20 mouse cellular contexts compared by ENCODE assay signal in the genomic region with DNA sequence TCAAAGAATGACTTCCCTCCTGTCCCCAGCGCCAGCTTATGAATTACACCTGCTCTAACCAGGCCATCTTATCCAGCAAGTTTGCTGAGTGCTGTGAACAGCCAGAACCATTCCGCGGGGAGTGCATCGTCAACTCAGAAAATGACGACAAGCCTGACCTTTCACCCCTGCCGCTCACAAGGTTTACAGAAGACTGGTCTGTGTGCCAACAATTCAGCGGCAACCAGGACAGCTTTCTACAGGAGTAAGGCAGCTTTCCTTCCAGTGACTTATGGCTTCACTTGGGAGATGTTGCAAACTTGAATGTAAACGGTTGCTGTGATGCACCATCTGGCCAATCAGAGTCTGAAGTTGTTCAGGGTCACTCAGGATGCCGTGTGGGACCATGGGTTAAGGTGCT. TPM values are rescaled to one million over a fixed set of nuclear protein-coding genes. Genes with fewer than 3 reads are reported as not detected.
DNase-seq lines count a peak whose midpoint lies in the region.
"Had no signal": no experiment of that assay in that cellular context is flagged by ENCODE, and none has a peak within 500 bp of the region (broad histone marks: within the 10 kb centered on the region; RNA-seq: fewer than 3 reads in every experiment).

No protein-coding gene starts in this region.

- peak; percentile 24 for DNase-seq in adrenal gland, postnatal 14 days
- no peak for DNase-seq in adrenal gland, postnatal 4 days (ENCODE audit: low spot score in 2 of 2)
- peak; percentile 24 to 39 for DNase-seq in kidney, adult 8-10 months
- no peak for DNase-seq in kidney, postnatal 14 days
- DNase-seq in lung, postnatal 10 days = peak; percentile 30
- no peak for DNase-seq in lung, postnatal 36 days
- peak; percentile 66 for DNase-seq in yolk sac, embryonic 10.5 days (ENCODE audit: low spot score)
- no peak for DNase-seq in spleen, adult 18-20 months
- DNase-seq: cerebellum, adult 11 months; cerebellum, postnatal 10 days; gastrocnemius, postnatal 36 days; heart, postnatal 36 days; lung, postnatal 14 days; retina, postnatal 1 day; right cerebral cortex, postnatal 25 days; thymus, postnatal 14 days had no signal

RNA-seq across cellular contexts. Expression of a gene that starts 16.8 kb away (rescaled TPM):
- 0.45 and 5.9 TPM in 2 replicates for total RNA-seq in adrenal gland, postnatal 14 days (2021)
- 1 to 10 TPM in 1 of 2 experiments, under 1 TPM in 1; 0.28 to 6.0 TPM for total RNA-seq in adrenal gland, postnatal 4 days (2021)
- total RNA-seq: adrenal gland, postnatal 36 days; gastrocnemius, postnatal 36 days; heart, adult 8-10 months; heart, postnatal 36 days; megakaryocyte-erythroid progenitor cell, adult 5-6 weeks had no signal

RNA-seq across cellular contexts. Expression of a gene that starts 59.0 kb away (rescaled TPM):
- 3.2 and 58.8 TPM in 2 replicates for total RNA-seq in adrenal gland, postnatal 14 days (2021)
- total RNA-seq in adrenal gland, postnatal 4 days (2021) = 10 to 100 TPM in 1 of 2 experiments, 1 to 10 TPM in 1; 6.8 to 47.3 TPM
- total RNA-seq: gastrocnemius, postnatal 36 days; heart, adult 8-10 months; heart, postnatal 36 days; left cerebral cortex, postnatal 25 days; megakaryocyte-erythroid progenitor cell, adult 5-6 weeks had no signal

Comparison
In these comparisons a context has a peak if more than half of its experiments do, and no peak if none do; other contexts are left out.
1. DNase-seq: peak in adrenal gland, postnatal 14 days (single experiment), kidney, adult 8-10 months (2 of 2), lung, postnatal 10 days (single experiment) and yolk sac, embryonic 10.5 days (single experiment); none in adrenal gland, postnatal 4 days (0 of 2), kidney, postnatal 14 days (single experiment), lung, postnatal 36 days (single experiment) and spleen, adult 18-20 months (0 of 2).